Mouse (Mus musculus) limb, embryonic 14.5 days (tissue): Measurements from ENCODE around the gene Lman2l. TPM values are rescaled to one million over a fixed set of nuclear protein-coding genes. Genes with fewer than 3 reads are reported as not detected.
A peak's percentile ranks its signal among the peaks of the same experiment; 100 is the strongest.

ENCODE experiments used
- ATAC-seq: fragments of 200-750 bp; cut with Nextera tagmentation; 2 replicates; pipeline ENCODE4 v1.8.0; 2017; ENCODE audit warnings: low read depth, moderate number of reproducible peaks, moderate TSS enrichment; ENCODE audit not compliant: low FRiP score
- DNase-seq: peaks from one replicate; pipeline ENCODE4 v3.0.0-alpha.2; 2015; ENCODE audit warnings: low spot score
- H3K27ac ChIP-seq: fragments of 300-500 bp; sonication (generic); replicated peaks from 2 replicates; pipeline ENCODE4 v1.5.1; 2014; ENCODE audit warnings: low read depth, mild to moderate bottlenecking, low read length, moderate library complexity, mixed read lengths
- H3K27me3 ChIP-seq: fragments of 300-500 bp; sonication (generic); 2 replicates; pipeline ENCODE4 v1.6.1; 2014; ENCODE audit warnings: low read length, mixed read lengths; ENCODE audit not compliant: control insufficient read depth, insufficient read depth
- H3K36me3 ChIP-seq: fragments of 300-500 bp; sonication (generic); 2 replicates; pipeline ENCODE4 v1.6.1; 2014; ENCODE audit warnings: mild to moderate bottlenecking, low read length, moderate library complexity, mixed read lengths; ENCODE audit not compliant: control insufficient read depth, insufficient read depth
- H3K4me1 ChIP-seq: fragments of 300-500 bp; sonication (generic); 2 replicates; pipeline ENCODE4 v1.6.1; 2014; ENCODE audit warnings: antibody characterized with exemption, low read length, mixed read lengths; ENCODE audit not compliant: control insufficient read depth, insufficient read depth
- H3K4me2 ChIP-seq: fragments of 300-500 bp; sonication (generic); replicated peaks from 2 replicates; pipeline ENCODE4 v1.6.1; 2014; ENCODE audit warnings: low read depth, mild to moderate bottlenecking, low read length, moderate library complexity; ENCODE audit not compliant: severe bottlenecking
- H3K4me3 ChIP-seq: fragments of 300-500 bp; sonication (generic); replicated peaks from 2 replicates; pipeline ENCODE4 v1.5.1; 2014; ENCODE audit warnings: low read length
- H3K9ac ChIP-seq: fragments of 300-500 bp; sonication (generic); 2 replicates; pipeline ENCODE4 v1.6.1; 2014; ENCODE audit warnings: mild to moderate bottlenecking, low read depth, low read length, moderate library complexity; ENCODE audit not compliant: severe bottlenecking
- H3K9me3 ChIP-seq: fragments of 300-500 bp; sonication (generic); 2 replicates; pipeline ENCODE4 v1.6.1; 2016; ENCODE audit warnings: low read length; ENCODE audit not compliant: control insufficient read depth
- POLR2A ChIP-seq: fragments of 200-500 bp; IDR thresholded peaks from 2 replicates; pipeline ENCODE4 v1.8.0; 2012; ENCODE audit warnings: inconsistent platforms, mild to moderate bottlenecking, moderate library complexity, borderline replicate concordance; ENCODE audit not compliant: insufficient read depth, insufficient read length; ENCODE audit errors: extremely low read depth
- WGBS: fragments of 180-500 bp; shearing (Covaris S2); extraction: QIAGEN DNeasy Blood & Tissue Kit; methylation state at CpG from one replicate; pipeline ENCODE4 v1.1.7; 2014; 5-methylcytosine and 5-hydroxymethylcytosine counted together
- polyA plus RNA-seq, 2 experiments: library from polyadenylated mRNA; depleted of rRNA in 1 of 2; stranded (reverse) in 1 of 2; unstranded in 1 of 2; fragments of >200 nt; fragmentation: Nextera tagmentation in 1 of 2; extraction: Ambion mirVana in 1 of 2; gene quantifications; 2 replicates each; pipeline versions ENCODE4 v1.2.1 to v1.2.3; 2012 to 2014

The Lman2l gene
- polyA plus RNA-seq, 2 experiments, result 26.7 to 32.2 TPM

- TF ChIP-seq POLR2A, result no peak
- peak overlapping the region; percentile 79 for H3K27ac ChIP-seq
- H3K36me3 ChIP-seq, result no peaks in the 10 kb centered on the region
- H3K4me1 ChIP-seq, result peaks cover 62% of the 10 kb centered on the region
- WGBS, result 29% methylated on average over 8 of the region's 8 CpGs
- DNase-seq (peak; percentile 43), ATAC-seq (no peak)
- no peaks in the 10 kb centered on the region for H3K27me3 ChIP-seq
- peak overlapping the region; percentile 69 for H3K4me3 ChIP-seq
- H3K4me2 ChIP-seq, result peak overlapping the region; percentile 79
- H3K9ac ChIP-seq, result peak overlapping the region; percentile 40
- H3K9me3 ChIP-seq, result no peaks in the 10 kb centered on the region
These were observed 30.5 kb upstream of the Lman2l start for GRCm38 (mm10) chr1:36475480-36476110.

GRCm38 (mm10) chr1:36474646-36475045, 29.6 kb upstream of the Lman2l start:
- Histone ChIP-seq H3K4me1 (peaks cover 62% of the 10 kb centered on the region), H3K27me3 (no peaks in the 10 kb centered on the region), H3K9me3 (no peaks in the 10 kb centered on the region), H3K27ac (peak overlapping the region; percentile 79), H3K4me3 (peak overlapping the region; percentile 69), H3K36me3 (no peaks in the 10 kb centered on the region), H3K9ac (peak overlapping the region; percentile 40; the same call in 1 of the 2 replicates), H3K4me2 (peak overlapping the region; percentile 79)
- ATAC-seq (no peak), DNase-seq (no peak)
- TF ChIP-seq POLR2A, result no peak
- 53% methylated on average over 3 of the region's 3 CpGs for WGBS

- Histone ChIP-seq H3K4me1 (peaks cover 60% of the 10 kb centered on the region), H3K4me2 (peak overlapping the region; percentile 79), H3K9ac (peak overlapping the region; percentile 44), H3K27ac (no peak overlapping the region), H3K36me3 (no peaks in the 10 kb centered on the region), H3K4me3 (peak overlapping the region; percentile 69), H3K27me3 (no peaks in the 10 kb centered on the region), H3K9me3 (no peaks in the 10 kb centered on the region)
- WGBS, result 70% methylated on average over 10 of the region's 10 CpGs
- no peak for DNase-seq
- TF ChIP-seq POLR2A, result no peak
- ATAC-seq, result no peak
These were observed 28.2 kb upstream of the Lman2l start for GRCm38 (mm10) chr1:36473211-36473780.

- Histone ChIP-seq H3K27ac (no peak overlapping the region), H3K27me3 (no peaks in the 10 kb centered on the region), H3K4me3 (peak overlapping the region; percentile 69), H3K4me1 (peaks cover 50% of the 10 kb centered on the region), H3K4me2 (peak overlapping the region; percentile 79), H3K9me3 (no peaks in the 10 kb centered on the region), H3K9ac (peak overlapping the region; percentile 68), H3K36me3 (no peaks in the 10 kb centered on the region)
- TF ChIP-seq POLR2A, result no peak
- no peak for DNase-seq
- 10% methylated on average over 16 of the region's 18 CpGs for WGBS
- ATAC-seq, result no peak; the same call in 1 of the 2 replicates
These were observed 27.0 kb upstream of the Lman2l start for GRCm38 (mm10) chr1:36472106-36472440.

- no peaks in the 10 kb centered on the region for H3K27me3 ChIP-seq
- under 1% methylated on average over 46 of the region's 98 CpGs for WGBS
- peak within 1 kb of the TSS; percentile 19; the same call in 1 of the 2 replicates for H3K27ac ChIP-seq
- TF ChIP-seq POLR2A, result no peak
- ATAC-seq (peak; percentile 92), DNase-seq (peak; percentile 79)
- peaks cover 44% of the 10 kb centered on the region for H3K4me1 ChIP-seq
- H3K4me2 ChIP-seq, result peak within 1 kb of the TSS; percentile 79
- H3K4me3 ChIP-seq, result peak within 1 kb of the TSS; percentile 69
- H3K36me3 ChIP-seq, result no peaks in the 10 kb centered on the region
- peak within 1 kb of the TSS; percentile 68 for H3K9ac ChIP-seq
- H3K9me3 ChIP-seq, result no peaks in the 10 kb centered on the region
These were observed 26.4 kb upstream of the Lman2l start, which contains the start of gene Cnnm4 for GRCm38 (mm10) chr1:36471181-36472105. TSS of gene Cnnm4 (plus strand) at chr1:36471620.
